Mouse (Mus musculus): ENCODE data around the gene Mlh3.
A peak's percentile ranks its signal among the peaks of the same experiment; 100 is the strongest.

The Mlh3 gene

DNA sequence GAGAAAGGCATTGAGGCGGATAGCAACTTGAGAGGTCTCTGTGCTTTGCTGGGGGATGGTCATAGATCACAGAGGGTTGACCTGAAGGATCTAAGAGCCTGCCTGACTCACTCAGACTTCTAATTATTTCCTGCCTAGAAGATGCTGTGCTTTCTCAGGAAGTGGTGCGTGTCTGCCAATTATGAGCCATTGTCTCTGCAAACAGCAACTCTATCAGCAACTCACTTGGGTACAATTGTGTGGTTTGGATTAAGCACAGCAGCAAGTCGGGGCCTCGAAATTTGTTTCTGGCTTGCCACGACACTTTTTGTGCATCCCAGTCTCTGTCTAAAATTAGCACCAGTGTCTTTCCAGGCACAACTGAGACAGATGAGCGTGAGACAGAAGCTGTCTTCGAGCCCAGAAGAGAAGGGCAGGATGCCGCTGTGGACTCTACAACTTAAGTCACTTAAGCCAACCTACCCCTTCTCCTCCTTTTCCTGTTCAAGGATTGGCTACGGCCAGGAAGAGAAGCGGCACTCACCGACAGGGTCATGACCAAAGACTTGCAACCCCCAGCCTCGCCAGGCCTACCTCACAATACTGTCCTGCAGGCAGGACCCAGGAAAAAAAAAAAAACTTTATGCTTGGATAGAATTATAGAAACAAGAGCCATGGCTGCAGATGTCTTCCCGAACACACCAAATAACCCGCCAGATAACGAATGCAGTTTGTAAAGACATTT is 42.4 kb downstream of the Mlh3 start:
- peak in 1 of 2 experiments; percentile 42 for DNase-seq (ENCODE audit: low spot score in 2 of 2)

DNA sequence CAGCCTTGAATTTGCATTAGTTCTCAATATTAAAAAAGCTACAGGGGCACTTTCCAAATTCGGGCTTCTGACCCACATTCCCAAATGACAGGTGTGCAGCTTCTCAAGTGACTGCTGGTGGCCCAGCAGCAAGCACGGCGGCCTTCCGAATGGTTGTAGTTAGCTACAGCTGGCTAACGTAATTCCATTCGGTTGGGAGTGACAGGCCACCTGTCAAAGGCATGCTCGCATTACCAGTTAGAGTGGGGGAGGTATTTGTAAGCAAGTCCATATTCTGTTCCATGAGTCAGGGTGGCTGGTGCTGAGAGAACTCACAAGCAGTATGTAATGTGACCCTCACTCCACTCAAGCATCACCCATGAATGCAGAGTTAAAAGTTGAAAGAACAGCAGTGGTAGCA is 43.2 kb downstream of the Mlh3 start:
- no peak for DNase-seq (ENCODE audit: low spot score in 2 of 2)

DNA sequence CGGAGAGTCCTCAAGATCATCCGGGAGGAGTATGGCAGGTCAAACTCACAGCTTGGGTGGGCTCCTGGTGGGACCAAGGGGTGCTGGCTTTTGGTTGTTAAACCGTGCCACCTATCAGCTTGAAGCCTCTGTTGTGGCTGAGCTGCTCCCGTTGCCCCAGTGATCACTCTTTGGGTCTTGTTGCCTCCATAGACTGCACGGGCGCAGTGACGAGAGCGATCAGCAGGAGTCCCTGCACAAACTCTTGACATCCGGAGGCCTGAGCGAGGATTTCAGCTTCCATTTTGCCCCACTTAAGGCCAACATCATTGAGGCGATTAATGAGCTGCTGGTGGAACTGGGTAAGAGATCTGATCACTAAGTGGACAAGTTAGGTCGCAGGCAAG is 50.5 kb downstream of the Mlh3 start:
- DNase-seq (ENCODE audit: low spot score in 2 of 2): peak in 1 of 2 experiments; percentile 42

DNA sequence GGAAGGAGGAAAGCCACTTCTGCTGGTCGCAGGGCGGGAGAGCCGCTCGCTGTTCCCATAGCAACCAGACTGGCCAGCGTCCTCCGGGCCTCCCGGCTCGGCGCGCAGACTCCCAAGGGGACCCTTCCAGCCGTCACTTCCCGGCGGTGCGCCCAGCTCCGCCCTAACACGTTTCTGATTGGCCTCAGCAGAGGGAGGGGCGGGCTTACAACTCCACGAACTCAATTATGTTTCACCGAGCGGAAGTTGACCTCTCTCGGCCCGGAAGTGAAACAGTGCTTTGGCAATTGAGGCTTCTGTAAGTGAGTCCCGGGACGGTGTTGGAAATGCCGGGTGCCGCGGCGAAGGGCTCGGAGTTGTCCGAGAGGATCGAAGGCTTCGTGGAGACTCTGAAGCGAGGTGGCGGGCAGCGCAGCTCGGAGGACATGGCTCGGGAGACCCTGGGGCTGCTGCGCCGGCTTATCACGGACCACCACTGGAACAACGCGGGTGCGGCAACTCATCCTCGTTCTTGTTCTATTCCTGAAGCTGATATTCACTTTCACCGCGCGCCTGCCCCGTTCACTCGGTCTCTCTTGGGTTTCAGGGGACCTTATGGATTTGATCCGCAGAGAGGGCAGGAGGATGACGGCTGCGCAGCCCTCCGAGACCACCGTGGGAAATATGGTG is 51.0 kb downstream of the Mlh3 start, which contains the start of gene Eif2b2:
TSS of gene Eif2b2 (plus strand) at position 246 of the 669 bp plus-strand sequence.
- peak; percentile 99 for DNase-seq (ENCODE audit: low spot score in 2 of 2)

DNA sequence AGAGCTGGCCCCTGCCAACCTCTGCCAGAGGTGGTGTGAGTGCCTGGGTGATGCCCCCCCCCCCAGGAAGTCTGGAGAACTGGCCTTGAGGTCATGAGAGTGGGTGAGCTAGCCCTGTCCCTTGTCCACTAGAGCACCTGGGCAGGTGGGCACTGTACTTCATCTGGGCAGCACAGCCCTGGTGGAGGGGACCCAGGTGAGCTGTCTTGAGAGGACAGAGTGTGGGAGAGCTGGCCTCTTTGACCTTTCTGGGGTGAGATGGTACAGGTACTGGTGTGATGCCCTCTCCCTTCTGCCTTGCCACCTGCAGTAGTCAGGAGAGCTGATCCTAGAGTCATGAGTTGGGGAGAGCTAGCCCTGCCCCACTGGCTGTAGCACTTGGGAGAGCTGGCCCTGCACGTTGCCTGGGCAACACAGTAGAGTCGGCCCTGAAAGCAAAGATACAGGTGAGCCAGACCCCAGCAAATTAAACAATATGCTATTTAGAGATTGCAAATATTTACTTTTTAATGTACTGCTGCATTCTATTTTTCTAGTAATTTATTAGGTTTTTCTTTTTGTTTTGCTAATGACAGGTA is 52.6 kb downstream of the Mlh3 start:
- no peak for DNase-seq (ENCODE audit: low spot score in 2 of 2)

DNA sequence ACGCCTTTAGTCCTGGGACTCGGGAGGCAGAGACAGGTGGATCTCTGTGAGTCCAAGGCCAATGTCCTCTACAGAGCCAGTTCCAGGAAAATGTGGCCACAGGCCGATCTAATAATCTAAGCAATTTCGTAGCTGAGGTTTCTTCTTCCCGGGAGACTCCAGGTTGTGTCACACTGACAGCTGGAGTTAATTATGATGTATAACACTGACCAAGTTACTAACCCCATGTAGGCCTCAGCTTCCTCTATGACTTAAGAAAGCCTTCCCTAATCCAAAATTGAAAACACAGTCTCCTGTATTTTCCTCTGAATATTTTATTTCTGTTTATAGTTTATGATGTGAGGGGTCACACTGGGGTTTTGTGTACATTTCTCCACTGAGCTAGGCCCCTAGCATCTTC is 55.4 kb downstream of the Mlh3 start:
- no peak for DNase-seq (ENCODE audit: low spot score in 2 of 2)

DNA sequence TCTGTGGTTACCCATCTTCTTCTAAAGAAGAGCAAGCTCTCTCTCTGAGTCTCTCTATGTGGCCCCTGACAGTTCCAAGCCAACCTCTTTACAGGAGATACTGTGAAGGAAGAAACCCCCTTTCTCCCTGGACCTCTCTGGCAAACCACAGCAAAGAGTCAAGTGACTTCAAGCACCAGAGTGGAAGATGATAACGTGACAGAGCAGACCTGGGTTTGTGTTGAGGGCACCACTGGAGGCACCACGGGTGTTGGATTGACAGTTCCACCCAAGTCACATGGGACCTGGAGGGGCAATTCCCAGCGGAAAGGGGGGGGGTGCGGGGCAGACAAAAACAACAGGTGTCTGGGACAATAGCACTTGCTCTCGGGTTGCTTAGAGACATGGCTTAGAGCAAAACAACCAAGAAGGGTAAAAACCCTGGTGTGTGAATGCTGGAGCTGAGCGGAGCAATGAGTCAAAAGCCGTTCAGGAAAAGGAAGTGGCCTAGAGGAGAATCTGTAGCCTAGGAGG is 61.7 kb downstream of the Mlh3 start:
- DNase-seq (ENCODE audit: low spot score in 2 of 2): no peak

DNA sequence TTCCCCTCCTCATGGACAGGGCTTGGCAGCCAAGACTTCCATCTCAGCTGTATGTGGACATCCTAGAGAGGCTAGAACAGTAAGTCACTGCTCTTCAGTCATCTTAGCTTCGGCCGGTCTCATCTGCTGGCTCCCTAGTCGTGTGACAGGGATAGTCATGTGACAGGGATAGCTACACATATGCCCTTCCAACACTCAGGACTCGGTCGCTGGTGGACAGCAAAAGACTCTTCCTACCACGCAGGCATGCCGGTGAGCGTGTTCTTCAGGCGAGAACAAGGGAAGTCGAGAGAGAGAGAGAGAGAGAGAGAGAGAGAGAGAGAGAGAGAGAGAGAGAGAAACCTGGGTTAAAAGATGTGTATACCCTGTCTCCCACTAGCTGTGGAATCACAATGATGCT is 65.0 kb downstream of the Mlh3 start:
- DNase-seq (ENCODE audit: low spot score in 2 of 2): no peak

DNA sequence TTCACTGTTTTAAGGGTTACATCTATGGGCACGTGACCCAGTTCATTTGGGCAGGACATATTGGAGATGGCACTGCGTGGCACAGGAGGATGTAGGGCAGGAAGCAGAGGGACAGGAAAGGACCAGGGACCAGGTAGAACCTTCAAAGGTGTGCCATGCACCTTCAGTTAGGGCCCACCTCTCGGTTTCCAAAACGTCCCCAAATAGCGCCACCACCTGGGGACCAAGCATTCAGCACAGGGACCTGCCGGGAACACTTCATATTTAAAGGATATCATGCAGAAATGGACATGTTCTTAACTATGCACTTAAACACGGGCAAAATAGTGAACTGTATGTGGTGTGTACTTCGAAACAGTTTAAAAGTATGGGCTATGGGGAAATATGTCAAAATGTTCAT is 66.3 kb downstream of the Mlh3 start:
- DNase-seq (ENCODE audit: low spot score in 2 of 2): no peak

DNA sequence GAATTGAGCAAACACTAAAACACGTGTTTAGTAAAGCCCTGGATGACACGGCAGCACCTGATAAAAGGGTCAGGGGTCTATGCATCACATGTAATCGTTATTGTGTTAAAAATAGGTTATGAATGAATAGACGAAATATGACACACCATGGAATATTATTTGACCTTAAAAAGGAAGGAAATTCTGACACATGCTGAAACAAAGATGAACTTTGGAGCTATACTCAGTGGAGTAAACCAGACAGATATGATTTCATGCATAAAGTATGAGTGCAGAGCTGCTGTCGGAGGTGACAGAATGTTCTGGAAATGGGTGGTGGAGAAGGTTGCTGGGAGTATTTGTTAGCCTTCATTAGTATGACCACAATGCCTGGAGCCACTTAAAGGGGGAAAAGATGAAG is 66.7 kb downstream of the Mlh3 start:
- DNase-seq (ENCODE audit: low spot score in 2 of 2): no peak

DNA sequence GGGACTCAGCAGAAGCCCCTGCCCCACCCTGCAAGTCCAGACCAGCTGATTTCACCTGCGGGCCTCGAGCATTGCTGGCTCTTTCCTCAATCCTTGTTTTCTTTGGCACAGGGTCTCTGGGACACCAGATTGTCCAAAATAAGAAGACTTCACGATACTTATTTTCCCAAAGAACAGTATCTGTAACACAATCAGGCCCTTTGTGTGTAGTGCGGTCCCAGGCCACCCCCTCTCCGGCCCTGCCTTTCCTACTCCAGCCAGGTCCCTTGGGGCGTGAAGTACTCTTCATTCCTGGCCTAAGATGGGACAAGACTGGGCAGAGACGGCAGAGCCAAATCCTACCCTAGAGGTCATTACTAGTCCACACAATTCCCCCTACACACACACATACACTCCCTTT is 68.2 kb downstream of the Mlh3 start:
- DNase-seq (ENCODE audit: low spot score in 2 of 2): no peak

DNA sequence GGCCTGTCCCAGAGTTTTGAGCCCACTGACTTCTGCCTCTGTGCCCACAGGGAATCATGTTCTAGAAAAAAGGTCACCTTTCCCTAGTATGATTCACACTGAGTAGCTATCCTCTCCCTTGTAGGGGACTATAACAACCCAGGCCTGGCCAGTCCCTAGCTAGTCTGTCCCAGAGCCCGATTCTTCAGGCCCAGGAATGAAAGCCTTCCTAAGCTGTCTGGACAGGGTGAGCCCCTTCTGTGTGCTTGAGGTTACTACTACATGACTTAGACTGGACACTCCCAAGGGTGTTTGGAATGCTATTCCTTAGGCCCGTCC is 68.6 kb downstream of the Mlh3 start:
- no peak for DNase-seq (ENCODE audit: low spot score in 2 of 2)

DNA sequence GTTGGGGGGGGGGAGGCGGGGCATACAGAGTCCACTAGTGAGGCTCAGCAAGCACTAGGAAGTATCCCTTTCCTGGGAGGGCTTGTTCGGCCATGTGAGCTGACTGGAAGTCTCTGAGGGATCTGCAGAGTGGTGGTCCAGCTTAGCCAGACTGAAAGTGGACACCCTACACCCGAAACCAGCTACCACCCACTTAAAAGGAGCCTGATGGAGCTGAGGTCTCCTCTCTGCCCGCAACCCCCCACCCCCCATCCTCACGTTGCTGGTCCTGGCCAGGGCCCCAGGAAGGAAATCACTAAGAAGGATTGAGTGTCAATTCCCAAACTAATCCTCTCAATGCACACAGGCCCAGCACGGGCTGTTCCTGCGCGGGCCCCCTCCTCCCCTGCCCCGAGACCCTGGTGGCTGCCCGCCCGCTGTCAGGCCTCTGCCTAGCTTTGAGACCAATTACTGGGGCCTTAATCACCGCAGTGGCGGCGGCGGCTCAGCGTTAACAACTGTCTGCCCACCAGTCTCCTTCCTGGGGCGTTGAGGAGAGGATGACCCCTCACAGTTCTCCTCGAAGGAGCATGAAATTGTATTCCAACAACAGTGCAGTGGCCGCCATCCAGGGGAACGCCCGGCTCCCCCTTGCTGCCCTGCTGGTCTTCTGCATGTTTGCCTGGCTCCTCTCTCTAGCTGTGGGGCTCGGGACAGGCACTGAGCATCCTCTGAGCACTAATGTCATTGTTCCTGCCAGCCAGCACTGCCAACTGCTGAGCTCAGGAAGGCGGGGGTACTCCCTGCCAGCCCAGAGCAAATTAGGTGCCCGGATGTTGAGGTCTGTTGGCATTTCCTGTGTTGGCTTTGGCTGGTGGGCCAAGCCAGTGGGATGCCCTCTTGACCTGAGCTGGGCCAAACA is 69.2 kb downstream of the Mlh3 start:
- DNase-seq (ENCODE audit: low spot score in 2 of 2): peak in 1 of 2 experiments; percentile 41

DNA sequence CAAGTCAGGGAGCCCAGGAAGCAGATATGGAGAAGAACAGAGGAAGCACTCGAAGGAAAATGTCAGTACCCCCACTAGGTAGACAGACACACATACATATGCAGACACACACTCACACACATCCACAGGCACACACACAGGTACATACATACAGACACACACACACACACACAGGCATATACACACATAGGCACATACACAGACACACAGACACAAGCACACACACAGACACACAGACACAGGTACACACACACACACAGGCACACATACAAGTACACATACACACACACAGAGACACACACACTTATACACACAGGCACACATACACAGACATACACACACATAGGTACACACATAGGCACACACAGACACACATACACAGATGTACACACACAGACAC is 70.4 kb downstream of the Mlh3 start:
- DNase-seq (ENCODE audit: low spot score in 2 of 2): no peak

DNA sequence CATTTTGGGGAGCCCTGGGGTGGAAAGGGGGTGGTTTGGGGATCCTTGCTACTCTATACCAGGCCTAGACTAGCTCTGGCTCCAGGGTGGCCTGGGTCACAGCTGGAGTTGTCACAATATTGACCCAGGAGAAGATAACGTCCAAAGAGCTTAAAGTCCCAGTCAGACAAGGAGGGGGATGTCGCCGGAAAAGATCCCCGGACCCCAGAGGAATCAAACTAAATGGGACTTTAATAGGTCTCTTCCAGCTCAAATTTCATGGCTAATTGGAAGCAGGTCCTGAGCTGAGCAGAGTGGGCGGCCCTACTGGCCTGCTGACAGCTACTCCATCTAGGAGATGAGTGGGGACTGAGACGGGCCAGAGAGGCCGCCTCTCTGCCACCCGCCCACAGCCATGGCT is 72.5 kb downstream of the Mlh3 start:
- DNase-seq (ENCODE audit: low spot score in 2 of 2): no peak

DNA sequence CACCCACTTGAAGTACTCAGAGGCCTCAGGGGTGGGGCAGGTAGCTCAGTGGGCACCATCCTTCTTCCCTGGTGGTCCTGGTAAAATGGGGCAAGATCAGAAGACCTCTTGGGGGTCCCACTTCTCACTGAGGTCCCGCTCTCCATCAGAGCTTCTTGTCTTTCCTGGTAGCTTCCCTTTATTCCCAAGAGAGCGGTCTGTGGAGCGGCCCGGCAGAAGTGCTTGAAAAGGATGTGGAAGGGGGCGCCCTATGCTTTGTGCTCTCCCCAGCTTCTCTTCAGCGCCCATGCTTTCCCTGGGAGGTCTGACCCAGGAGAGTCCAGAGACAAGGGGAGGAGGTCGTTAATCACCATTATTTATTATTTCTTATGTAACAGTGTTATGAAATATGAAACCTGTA is 73.0 kb downstream of the Mlh3 start:
- DNase-seq (ENCODE audit: low spot score in 2 of 2): no peak

DNA sequence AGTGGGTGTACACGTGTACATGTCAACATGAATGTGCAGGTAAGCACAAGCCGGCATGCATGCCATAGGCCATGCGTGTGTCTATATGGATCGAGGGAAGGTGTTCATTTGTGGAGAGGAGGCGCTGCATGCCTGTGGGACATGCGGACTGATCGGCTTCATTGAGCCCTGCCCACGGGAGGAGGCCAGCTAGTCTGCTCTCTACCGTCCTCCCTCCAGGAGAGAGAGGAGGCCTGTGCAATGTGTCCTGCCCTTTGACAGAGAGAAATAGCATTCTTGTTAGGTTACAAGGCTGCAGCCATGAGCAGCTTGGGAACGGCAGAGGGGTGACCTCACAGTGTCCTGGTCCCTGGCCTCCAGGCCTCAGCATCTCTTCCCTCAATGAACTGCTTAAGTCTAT is 74.2 kb downstream of the Mlh3 start:
- no peak for DNase-seq (ENCODE audit: low spot score in 2 of 2)

DNA sequence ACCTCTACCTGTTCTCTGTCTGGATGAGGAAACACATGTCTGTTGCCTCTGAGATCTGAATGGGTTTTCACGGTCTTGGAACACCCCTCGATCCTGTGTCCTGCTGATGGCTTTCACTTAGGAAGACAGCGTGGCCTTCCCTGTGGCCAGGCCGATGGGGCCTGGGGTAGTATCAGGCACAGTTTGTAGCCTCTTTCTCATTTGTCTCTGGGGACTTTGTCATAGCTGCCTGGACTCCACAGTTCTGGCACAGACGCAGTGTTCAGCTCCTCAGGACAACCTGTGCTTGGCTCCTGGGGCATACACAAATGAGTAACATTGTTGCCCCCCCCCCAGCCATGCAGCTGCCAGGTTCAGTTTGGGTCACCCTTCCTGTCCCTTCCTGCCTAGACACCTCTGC is 75.3 kb downstream of the Mlh3 start:
- DNase-seq (ENCODE audit: low spot score in 2 of 2): no peak

DNA sequence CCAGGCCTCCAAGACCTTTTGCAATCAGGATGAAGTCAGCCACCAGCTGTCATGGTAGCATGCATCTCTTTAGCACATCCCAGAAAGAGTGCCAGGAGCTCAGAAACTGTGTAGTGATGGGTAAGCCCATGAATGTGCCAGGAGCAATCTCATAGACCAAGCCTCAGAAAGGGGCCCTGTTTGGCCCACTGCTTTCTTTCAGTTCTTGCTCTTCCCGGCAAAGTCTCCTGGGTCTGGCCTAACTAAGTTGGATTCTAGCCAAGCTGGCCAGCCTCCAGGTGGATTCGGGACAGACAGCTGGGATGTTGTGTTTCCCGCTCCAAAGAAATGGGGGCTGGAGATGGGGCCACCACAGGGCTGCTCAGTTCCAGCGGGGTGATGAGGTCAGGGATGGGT is 75.8 kb downstream of the Mlh3 start:
- peak; percentile 77 to 79 for DNase-seq (ENCODE audit: low spot score in 2 of 2)

DNA sequence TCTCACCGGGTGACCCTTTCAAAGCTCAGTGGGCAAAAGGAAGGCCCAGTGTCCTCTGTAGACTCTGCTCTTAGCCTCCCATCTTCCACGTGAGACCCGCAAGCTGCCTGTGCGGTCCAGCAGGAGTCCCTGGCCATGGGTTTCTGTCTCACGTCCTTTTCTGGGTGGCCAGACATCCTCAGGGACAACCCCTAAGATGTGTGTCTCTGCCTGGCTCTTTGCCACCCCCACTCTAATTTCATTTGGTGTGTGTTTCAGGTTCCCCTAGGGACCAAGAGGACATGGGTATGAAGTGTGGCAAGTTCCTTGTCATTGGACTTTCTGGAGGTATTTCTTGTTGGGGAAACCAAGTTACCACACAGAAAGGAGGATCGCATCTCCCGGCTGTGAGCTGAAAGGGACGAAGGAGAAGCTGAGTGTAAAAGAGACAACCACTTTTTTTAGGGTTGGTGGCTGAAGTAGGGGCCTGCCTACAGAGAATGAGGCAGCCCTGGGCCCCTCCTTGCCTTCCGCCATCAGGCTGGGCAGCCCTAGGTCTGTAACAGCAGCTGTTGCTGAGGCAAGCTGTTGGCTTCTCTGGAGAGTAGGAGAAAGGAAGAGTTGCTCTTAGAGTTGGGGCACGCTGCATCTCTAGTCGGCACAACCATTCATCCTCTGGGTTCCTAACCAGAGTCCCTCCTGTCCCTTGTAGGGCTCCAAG is 76.3 kb downstream of the Mlh3 start:
- no peak for DNase-seq (ENCODE audit: low spot score in 2 of 2)

DNA sequence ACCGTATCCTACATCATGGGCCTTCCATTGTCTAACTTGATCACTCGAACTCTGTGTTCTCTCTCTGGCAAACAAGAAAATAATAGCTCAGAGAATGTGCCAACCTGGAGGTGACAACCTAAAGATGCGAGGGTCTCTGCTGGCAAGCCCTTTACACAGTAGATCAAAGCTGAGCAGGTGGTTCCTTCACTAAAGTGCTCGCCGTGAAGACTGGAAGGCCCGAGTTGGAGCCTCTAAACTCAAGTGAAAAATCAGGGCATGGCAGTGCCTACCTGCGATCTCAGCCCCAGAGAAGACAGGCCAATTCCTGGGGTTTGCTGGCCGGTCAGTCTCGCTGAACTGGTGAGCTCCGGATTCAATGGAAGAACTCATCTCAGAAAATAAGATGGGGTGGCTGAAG is 77.3 kb downstream of the Mlh3 start:
- DNase-seq (ENCODE audit: low spot score in 2 of 2): no peak
